Mouse (Mus musculus) stomach, embryonic 14.5 days (tissue): ENCODE measurements around the gene Entpd1. TPM values are rescaled to one million over a fixed set of nuclear protein-coding genes. Genes with fewer than 3 reads are reported as not detected.

ENCODE experiments used
- ATAC-seq: fragments of 200-750 bp; cut with Nextera tagmentation; 2 replicates; pipeline ENCODE4 v1.8.0; 2017; ENCODE audit warnings: low read depth, moderate TSS enrichment; ENCODE audit not compliant: insufficient number of reproducible peaks, insufficient read depth, low FRiP score
- H3K27ac ChIP-seq: fragments of 300-500 bp; sonication (generic); 2 replicates; pipeline ENCODE4 v1.5.1; 2014; ENCODE audit warnings: mild to moderate bottlenecking, low read length, moderate library complexity, mixed read lengths
- H3K27me3 ChIP-seq: fragments of 300-500 bp; sonication (generic); 2 replicates; pipeline ENCODE4 v1.6.1; 2014; ENCODE audit warnings: low read length, control low read depth, mixed read lengths; ENCODE audit not compliant: control insufficient read depth, insufficient read depth
- H3K36me3 ChIP-seq: fragments of 300-500 bp; sonication (generic); 2 replicates; pipeline ENCODE4 v1.6.1; 2014; ENCODE audit warnings: mild to moderate bottlenecking, control low read depth, low read length, moderate library complexity, mixed read lengths; ENCODE audit not compliant: control insufficient read depth, insufficient read depth
- H3K4me1 ChIP-seq: fragments of 300-500 bp; sonication (generic); 2 replicates; pipeline ENCODE4 v1.6.1; 2014; ENCODE audit warnings: low read length, control low read depth, mixed read lengths; ENCODE audit not compliant: control insufficient read depth, insufficient read depth
- H3K4me2 ChIP-seq: fragments of 300-500 bp; sonication (generic); replicated peaks from 2 replicates; pipeline ENCODE4 v1.6.1; 2014; ENCODE audit warnings: low read depth, low read length, control low read depth
- H3K4me3 ChIP-seq: fragments of 300-500 bp; sonication (generic); 2 replicates; pipeline ENCODE4 v1.5.1; 2014; ENCODE audit warnings: low read depth, low read length, control low read depth
- H3K9ac ChIP-seq: fragments of 300-500 bp; sonication (generic); replicated peaks from 2 replicates; pipeline ENCODE4 v1.6.1; 2014; ENCODE audit warnings: low read depth, mild to moderate bottlenecking, control low read depth, low read length, moderate library complexity, mixed read lengths
- H3K9me3 ChIP-seq: fragments of 300-500 bp; sonication (generic); 2 replicates; pipeline ENCODE4 v1.6.1; 2016; ENCODE audit warnings: low read depth, low read length, control low read depth; ENCODE audit not compliant: control insufficient read depth
- WGBS: fragments of 180-500 bp; shearing (Covaris S2); extraction: QIAGEN DNeasy Blood & Tissue Kit; methylation state at CpG from one replicate; pipeline ENCODE4 v1.1.7; 2014; 5-methylcytosine and 5-hydroxymethylcytosine counted together
- polyA plus RNA-seq: library from polyadenylated mRNA; unstranded; fragments of >200 nt; fragmentation: Nextera tagmentation; extraction: Ambion mirVana; gene quantifications from 2 replicates; pipeline ENCODE4 v1.2.1, GENCODE M21; 2014

Entpd1 gene
- polyA plus RNA-seq, 1 experiment from 2014 or later, result 11.3 TPM

- ATAC-seq, result no peak
Measured at GRCm38 (mm10) chr19:40738683-40739324, 126.6 kb downstream of the Entpd1 start.

GRCm38 (mm10) chr19:40746603-40747002 lies 134.4 kb downstream of the Entpd1 start:
- no peak for ATAC-seq
- no peaks in the 10 kb centered on the region for H3K36me3 ChIP-seq
- no peak overlapping the region for H3K4me2 ChIP-seq
- no peaks in the 10 kb centered on the region for H3K9me3 ChIP-seq
- no peaks in the 10 kb centered on the region for H3K4me1 ChIP-seq
- no peak overlapping the region for H3K4me3 ChIP-seq
- WGBS, result 51% methylated on average over 4 of the region's 4 CpGs
- no peak overlapping the region for H3K27ac ChIP-seq
- no peaks in the 10 kb centered on the region for H3K27me3 ChIP-seq
- H3K9ac ChIP-seq, result no peak overlapping the region

More at GRCm38 (mm10) chr19:40738683-40739324, 126.6 kb downstream of the Entpd1 start:
- Histone ChIP-seq H3K4me2 (no peak overlapping the region), H3K4me3 (no peak overlapping the region), H3K4me1 (no peaks in the 10 kb centered on the region), H3K9me3 (no peaks in the 10 kb centered on the region), H3K27ac (no peak overlapping the region), H3K27me3 (no peaks in the 10 kb centered on the region), H3K36me3 (no peaks in the 10 kb centered on the region), H3K9ac (no peak overlapping the region)
- 72% methylated on average over 13 of the region's 13 CpGs for WGBS

- H3K9ac ChIP-seq, result no peak within 1 kb of the TSS
- ATAC-seq, result no peak
- H3K27ac ChIP-seq, result no peak within 1 kb of the TSS
- H3K27me3 ChIP-seq, result no peaks in the 10 kb centered on the region
- WGBS, result 72% methylated on average over 16 of the region's 17 CpGs
- H3K4me3 ChIP-seq, result no peak within 1 kb of the TSS
- H3K4me1 ChIP-seq, result no peaks in the 10 kb centered on the region
- H3K9me3 ChIP-seq, result no peaks in the 10 kb centered on the region
- H3K36me3 ChIP-seq, result no peaks in the 10 kb centered on the region
- no peak within 1 kb of the TSS for H3K4me2 ChIP-seq
Measured at GRCm38 (mm10) chr19:40748559-40748958, 136.4 kb downstream of the Entpd1 start, which contains the start of gene Cc2d2b. Gene Cc2d2b, plus strand, starts transcription at chr19:40748753.

DNA sequence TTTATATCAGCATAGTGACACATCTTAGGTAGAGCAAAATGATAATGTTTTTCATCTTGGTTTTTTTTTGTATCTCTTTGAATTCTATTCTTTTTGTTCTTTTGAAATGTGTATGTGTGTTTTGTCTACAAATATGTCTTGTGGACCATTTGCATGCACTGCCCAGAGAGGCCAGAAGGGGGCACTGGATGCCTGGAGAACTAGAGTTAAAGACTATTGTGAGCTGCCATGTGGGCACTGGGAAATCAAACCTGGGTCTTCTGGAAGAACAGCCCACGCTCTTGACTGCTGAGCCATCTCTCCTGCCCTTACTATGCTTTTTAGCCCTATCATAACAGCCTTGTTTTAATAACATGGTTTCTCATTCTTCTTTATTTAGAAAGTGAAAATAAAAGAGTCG lies 142.1 kb downstream of the Entpd1 start:
- no peak for ATAC-seq

GRCm38 (mm10) chr19:40760071-40760470 lies 147.9 kb downstream of the Entpd1 start:
- H3K36me3 ChIP-seq, result no peaks in the 10 kb centered on the region
- no peaks in the 10 kb centered on the region for H3K9me3 ChIP-seq
- no peak overlapping the region for H3K4me3 ChIP-seq
- no peak overlapping the region for H3K27ac ChIP-seq
- H3K27me3 ChIP-seq, result no peaks in the 10 kb centered on the region
- ATAC-seq, result no peak
- H3K4me1 ChIP-seq, result no peaks in the 10 kb centered on the region
- WGBS, result 81% methylated on average over 2 of the region's 2 CpGs
- no peak overlapping the region for H3K4me2 ChIP-seq
- H3K9ac ChIP-seq, result no peak overlapping the region

More for the DNA sequence above, 142.1 kb downstream of the Entpd1 start:
- Histone ChIP-seq H3K4me2 (no peak overlapping the region), H3K4me3 (no peak overlapping the region), H3K9me3 (no peaks in the 10 kb centered on the region), H3K27ac (no peak overlapping the region), H3K9ac (no peak overlapping the region), H3K36me3 (no peaks in the 10 kb centered on the region), H3K4me1 (no peaks in the 10 kb centered on the region), H3K27me3 (no peaks in the 10 kb centered on the region)
- 86% methylated on average over 2 of the region's 2 CpGs for WGBS

DNA sequence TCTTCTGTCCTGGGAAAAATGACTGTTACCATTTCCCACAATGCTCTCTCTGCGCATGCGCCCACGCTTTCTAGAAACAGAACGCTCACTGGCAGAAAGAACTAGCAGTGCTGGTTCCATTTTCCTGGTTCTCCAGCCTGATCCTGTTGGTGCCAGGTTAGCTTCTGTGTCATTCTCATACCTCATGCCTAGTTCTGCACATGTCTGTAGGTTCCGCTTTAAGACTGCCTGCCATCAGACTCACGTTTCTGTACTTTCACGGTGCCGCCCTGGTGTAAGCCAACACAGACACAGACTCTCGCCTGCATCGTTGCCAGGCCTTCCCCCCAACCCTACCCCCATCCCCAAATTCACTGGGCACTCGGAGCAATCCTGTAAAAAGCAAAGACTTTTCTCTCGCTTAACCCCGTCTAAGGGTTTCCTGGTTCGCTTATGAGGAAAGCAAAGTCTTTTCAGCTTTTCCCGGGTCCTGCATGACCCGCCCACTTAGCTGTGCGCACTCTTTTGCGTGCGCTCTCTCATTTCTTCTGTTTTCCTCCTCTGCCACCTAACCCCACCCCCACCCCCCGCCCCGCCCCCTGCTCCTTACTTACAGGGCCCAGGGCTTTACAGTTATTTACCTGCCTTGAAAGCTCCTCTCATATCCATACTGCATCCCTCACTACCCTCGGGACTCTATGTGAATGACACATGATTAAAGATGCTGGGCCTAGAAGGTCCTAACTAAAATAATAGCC lies 150.0 kb downstream of the Entpd1 start:
- H3K9ac ChIP-seq, result no peak overlapping the region
- peak; percentile 56; the same call in 1 of the 2 replicates for ATAC-seq
- H3K4me3 ChIP-seq, result peak overlapping the region; percentile 30
- H3K4me1 ChIP-seq, result no peaks in the 10 kb centered on the region
- WGBS, result 29% methylated on average over 22 of the region's 22 CpGs
- no peaks in the 10 kb centered on the region for H3K9me3 ChIP-seq
- peak overlapping the region; percentile 53 for H3K4me2 ChIP-seq
- no peak overlapping the region for H3K27ac ChIP-seq
- H3K36me3 ChIP-seq, result no peaks in the 10 kb centered on the region
- H3K27me3 ChIP-seq, result no peaks in the 10 kb centered on the region

GRCm38 (mm10) chr19:40767189-40767588 lies 155.0 kb downstream of the Entpd1 start:
- Histone ChIP-seq H3K4me1 (no peaks in the 10 kb centered on the region), H3K27ac (no peak overlapping the region), H3K27me3 (no peaks in the 10 kb centered on the region), H3K4me2 (no peak overlapping the region), H3K9ac (no peak overlapping the region), H3K36me3 (no peaks in the 10 kb centered on the region), H3K9me3 (no peaks in the 10 kb centered on the region), H3K4me3 (no peak overlapping the region)
- ATAC-seq, result no peak
- WGBS, result 60% methylated on average over 2 of the region's 2 CpGs

DNA sequence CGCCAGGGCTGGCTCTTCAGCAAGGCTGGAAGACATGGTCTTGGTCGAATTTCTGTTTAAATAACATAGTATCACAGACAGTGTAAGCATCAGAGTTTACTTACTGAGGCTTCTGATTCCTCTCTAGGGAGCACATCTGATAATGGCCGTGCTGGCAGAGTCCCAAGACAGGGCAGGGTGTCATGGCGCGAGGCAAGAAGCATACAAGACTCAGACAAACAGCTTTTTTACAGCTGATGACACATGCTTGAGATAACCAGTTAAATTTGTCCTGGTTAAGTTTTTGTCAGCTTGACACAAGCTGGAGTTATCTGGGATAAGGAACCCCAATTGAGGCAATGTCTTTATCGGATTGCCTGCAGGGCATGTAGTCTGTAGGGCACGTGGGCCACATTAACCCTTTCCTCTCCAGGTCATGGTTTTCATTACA lies 157.2 kb downstream of the Entpd1 start:
- H3K4me1 ChIP-seq, result no peaks in the 10 kb centered on the region
- no peaks in the 10 kb centered on the region for H3K9me3 ChIP-seq
- H3K9ac ChIP-seq, result no peak overlapping the region
- no peaks in the 10 kb centered on the region for H3K36me3 ChIP-seq
- WGBS, result 21% methylated on average over 7 of the region's 7 CpGs
- peak; percentile 53; the same call in 1 of the 2 replicates for ATAC-seq
- no peak overlapping the region for H3K4me3 ChIP-seq
- no peak overlapping the region for H3K4me2 ChIP-seq
- H3K27ac ChIP-seq, result no peak overlapping the region
- H3K27me3 ChIP-seq, result no peaks in the 10 kb centered on the region
